Mouse (Mus musculus) stomach, embryonic 15.5 days (tissue): ENCODE measurements around the gene Dcst1. TPM values are rescaled to one million over a fixed set of nuclear protein-coding genes. Genes with fewer than 3 reads are reported as not detected.

Experiments
- ATAC-seq: fragments of 200-750 bp; cut with Nextera tagmentation; 2 replicates; pipeline ENCODE4 v1.8.0; 2017; ENCODE audit warnings: low read depth, moderate number of reproducible peaks, moderate TSS enrichment; ENCODE audit not compliant: insufficient read depth, low FRiP score
- H3K27ac ChIP-seq: fragments of 300-500 bp; sonication (generic); 2 replicates; pipeline ENCODE4 v1.5.1; 2015; ENCODE audit warnings: mild to moderate bottlenecking, inconsistent platforms
- H3K27me3 ChIP-seq: fragments of 300-500 bp; sonication (generic); replicated peaks from 2 replicates; pipeline ENCODE4 v1.6.1; 2015; ENCODE audit warnings: inconsistent platforms
- H3K36me3 ChIP-seq: fragments of 300-500 bp; sonication (generic); 2 replicates; pipeline ENCODE4 v1.6.1; 2015; ENCODE audit warnings: inconsistent platforms
- H3K4me1 ChIP-seq: fragments of 300-500 bp; sonication (generic); 2 replicates; pipeline ENCODE4 v1.6.1; 2015; ENCODE audit warnings: inconsistent platforms
- H3K4me2 ChIP-seq: fragments of 300-500 bp; sonication (generic); 2 replicates; pipeline ENCODE4 v1.6.1; 2015; ENCODE audit warnings: mild to moderate bottlenecking, inconsistent platforms
- H3K4me3 ChIP-seq: fragments of 300-500 bp; sonication (generic); replicated peaks from 2 replicates; pipeline ENCODE4 v1.5.1; 2015; ENCODE audit warnings: inconsistent platforms
- H3K9ac ChIP-seq: fragments of 300-500 bp; sonication (generic); 2 replicates; pipeline ENCODE4 v1.6.1; 2015; ENCODE audit warnings: inconsistent platforms
- H3K9me3 ChIP-seq: fragments of 300-500 bp; sonication (generic); 2 replicates; pipeline ENCODE4 v1.6.1; 2016; ENCODE audit warnings: inconsistent platforms
- WGBS: fragments of 180-500 bp; shearing (Covaris S2); methylation state at CpG from one replicate; pipeline ENCODE4 v1.1.7; 2015; 5-methylcytosine and 5-hydroxymethylcytosine counted together
- polyA plus RNA-seq: library from polyadenylated mRNA; unstranded; fragments of >200 nt; fragmentation: Nextera tagmentation; extraction: Ambion mirVana; gene quantifications from 2 replicates; pipeline ENCODE4 v1.2.1, GENCODE M21; 2015

Gene Dcst1
- polyA plus RNA-seq, 1 experiment from 2014 or later = 0.30 TPM

DNA sequence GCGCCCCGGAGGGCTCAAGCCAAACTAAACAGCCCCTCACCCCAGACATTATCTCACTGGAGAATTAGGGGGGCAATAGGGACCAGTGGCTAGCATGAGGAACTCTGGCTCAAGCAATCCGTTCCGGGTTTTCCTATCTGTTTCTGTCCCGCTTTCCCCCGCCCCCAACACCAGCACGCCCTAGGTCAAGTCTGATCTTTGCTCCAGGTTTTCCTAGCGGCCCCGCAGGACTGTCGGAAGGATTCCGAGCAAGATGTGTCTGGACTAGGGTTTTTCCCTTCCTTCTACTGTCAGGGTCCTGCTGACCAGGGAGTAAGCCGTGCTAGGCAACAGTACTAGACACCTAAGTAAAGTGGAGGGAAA, 29.8 kb upstream of the Dcst1 start:
- no peaks in the 10 kb centered on the region for H3K9me3 ChIP-seq
- H3K27me3 ChIP-seq = no peaks in the 10 kb centered on the region
- peak overlapping the region; percentile 95 for H3K4me2 ChIP-seq
- H3K27ac ChIP-seq = peak overlapping the region; percentile 98
- under 1% methylated on average over 12 of the region's 12 CpGs for WGBS
- peaks cover 26% of the 10 kb centered on the region for H3K4me1 ChIP-seq
- H3K4me3 ChIP-seq = peak overlapping the region; percentile 64
- ATAC-seq = peak; percentile 8; the same call in 1 of the 2 replicates
- no peaks in the 10 kb centered on the region for H3K36me3 ChIP-seq
- peak overlapping the region; percentile 45; the same call in 1 of the 2 replicates for H3K9ac ChIP-seq

DNA sequence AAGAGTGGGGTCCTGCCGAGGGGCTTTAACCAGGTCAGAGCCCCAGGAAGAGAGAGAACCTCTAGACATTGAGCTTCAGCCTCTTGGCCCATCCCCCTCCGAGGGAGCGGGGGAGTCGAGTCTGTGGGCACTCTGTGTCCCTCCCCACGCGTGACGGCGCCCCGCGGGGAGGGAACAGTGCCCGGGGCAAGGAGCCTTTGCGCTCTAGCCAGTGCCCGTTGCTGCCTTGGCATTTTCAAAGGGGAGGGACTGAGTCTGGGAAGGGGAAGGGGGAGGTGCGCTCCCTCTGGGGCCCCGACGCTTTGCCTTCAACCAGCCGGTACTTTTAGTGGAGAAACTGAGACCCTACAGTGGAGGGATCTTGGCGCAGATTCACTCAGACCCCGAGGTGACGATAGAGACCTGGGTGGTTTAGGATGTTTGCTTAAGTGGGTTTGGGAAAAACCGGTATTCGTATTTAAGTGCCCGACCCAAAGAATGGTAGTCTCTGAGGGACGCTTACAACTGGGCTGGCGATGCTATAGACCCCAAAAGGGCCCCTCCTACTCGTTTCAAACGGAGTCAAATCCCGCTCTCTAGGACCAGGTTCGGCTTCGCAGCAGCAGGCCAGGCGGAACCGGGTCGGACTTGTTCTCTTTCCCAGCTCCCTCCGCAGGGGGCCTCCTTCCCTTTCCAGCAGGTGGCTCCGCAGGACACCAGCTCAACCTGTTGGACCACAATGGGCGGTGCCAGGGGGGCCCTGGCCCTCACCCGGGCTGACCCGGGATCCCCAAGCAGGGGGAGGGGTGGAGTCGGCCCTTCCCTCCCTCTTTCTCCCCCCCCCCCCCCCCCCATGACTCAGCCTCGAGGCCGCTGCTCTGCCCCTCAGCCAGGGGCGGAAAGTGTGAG, 29.2 kb upstream of the Dcst1 start, which contains the start of gene Zbtb7b:
Zbtb7b (minus strand) TSS at position 771 of the 888 bp plus-strand sequence.
- Histone ChIP-seq H3K4me2 (peak within 1 kb of the TSS; percentile 95), H3K27me3 (no peaks in the 10 kb centered on the region), H3K9ac (peak within 1 kb of the TSS; percentile 45), H3K36me3 (no peaks in the 10 kb centered on the region), H3K4me3 (peak within 1 kb of the TSS; percentile 64), H3K9me3 (no peaks in the 10 kb centered on the region), H3K4me1 (peaks cover 32% of the 10 kb centered on the region), H3K27ac (peak within 1 kb of the TSS; percentile 98)
- peak; percentile 27 for ATAC-seq
- WGBS = 0% methylated on average over 39 of the region's 42 CpGs

- Histone ChIP-seq H3K4me3 (peak overlapping the region; percentile 64), H3K9me3 (no peaks in the 10 kb centered on the region), H3K9ac (peak overlapping the region; percentile 45), H3K27ac (peak overlapping the region; percentile 98), H3K36me3 (no peaks in the 10 kb centered on the region), H3K27me3 (no peaks in the 10 kb centered on the region), H3K4me2 (peak overlapping the region; percentile 95), H3K4me1 (peaks cover 37% of the 10 kb centered on the region)
- under 1% methylated on average over 15 of the region's 15 CpGs for WGBS
- peak; percentile 91 for ATAC-seq
These were observed 28.6 kb upstream of the Dcst1 start for GRCm38 (mm10) chr3:89393605-89394004.

DNA sequence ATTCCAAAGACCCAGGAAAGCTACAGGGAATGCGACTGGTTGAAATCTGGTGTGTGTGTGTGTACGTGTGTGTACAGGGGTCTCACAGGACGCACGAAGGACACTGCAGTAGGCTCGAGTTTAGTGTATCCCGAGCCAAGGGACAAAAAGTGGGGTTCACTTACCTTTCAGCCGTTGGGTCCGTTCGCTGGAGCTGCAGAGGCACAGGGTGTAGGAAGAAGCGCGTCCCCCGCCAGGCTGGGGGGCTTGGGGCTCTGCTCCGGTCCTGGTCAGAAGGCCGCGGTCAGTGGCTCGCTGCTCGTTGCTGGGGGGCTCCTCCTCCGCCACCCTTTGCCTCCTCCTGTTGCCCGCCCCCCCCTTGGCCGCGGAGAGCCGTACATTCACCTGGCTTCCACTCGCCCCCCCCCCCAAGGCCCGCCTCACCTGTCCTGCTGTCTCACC, 27.8 kb upstream of the Dcst1 start:
- Histone ChIP-seq H3K9ac (peak overlapping the region; percentile 48; the same call in 1 of the 2 replicates), H3K4me1 (peaks cover 45% of the 10 kb centered on the region), H3K4me3 (peak overlapping the region; percentile 64), H3K27me3 (no peaks in the 10 kb centered on the region), H3K27ac (peak overlapping the region; percentile 98), H3K9me3 (no peaks in the 10 kb centered on the region), H3K36me3 (no peaks in the 10 kb centered on the region), H3K4me2 (peak overlapping the region; percentile 95)
- ATAC-seq = no peak
- 0% methylated on average over 23 of the region's 24 CpGs for WGBS

GRCm38 (mm10) chr3:89391663-89392511, 26.8 kb upstream of the Dcst1 start:
- WGBS = under 1% methylated on average over 55 of the region's 56 CpGs
- no peaks in the 10 kb centered on the region for H3K36me3 ChIP-seq
- peaks cover 53% of the 10 kb centered on the region for H3K4me1 ChIP-seq
- peak overlapping the region; percentile 64 for H3K4me3 ChIP-seq
- H3K27ac ChIP-seq = peak overlapping the region; percentile 98
- H3K9me3 ChIP-seq = no peaks in the 10 kb centered on the region
- no peaks in the 10 kb centered on the region for H3K27me3 ChIP-seq
- peak overlapping the region; percentile 95 for H3K4me2 ChIP-seq
- peak overlapping the region; percentile 48 for H3K9ac ChIP-seq
- ATAC-seq = peak; percentile 3; the same call in 1 of the 2 replicates

DNA sequence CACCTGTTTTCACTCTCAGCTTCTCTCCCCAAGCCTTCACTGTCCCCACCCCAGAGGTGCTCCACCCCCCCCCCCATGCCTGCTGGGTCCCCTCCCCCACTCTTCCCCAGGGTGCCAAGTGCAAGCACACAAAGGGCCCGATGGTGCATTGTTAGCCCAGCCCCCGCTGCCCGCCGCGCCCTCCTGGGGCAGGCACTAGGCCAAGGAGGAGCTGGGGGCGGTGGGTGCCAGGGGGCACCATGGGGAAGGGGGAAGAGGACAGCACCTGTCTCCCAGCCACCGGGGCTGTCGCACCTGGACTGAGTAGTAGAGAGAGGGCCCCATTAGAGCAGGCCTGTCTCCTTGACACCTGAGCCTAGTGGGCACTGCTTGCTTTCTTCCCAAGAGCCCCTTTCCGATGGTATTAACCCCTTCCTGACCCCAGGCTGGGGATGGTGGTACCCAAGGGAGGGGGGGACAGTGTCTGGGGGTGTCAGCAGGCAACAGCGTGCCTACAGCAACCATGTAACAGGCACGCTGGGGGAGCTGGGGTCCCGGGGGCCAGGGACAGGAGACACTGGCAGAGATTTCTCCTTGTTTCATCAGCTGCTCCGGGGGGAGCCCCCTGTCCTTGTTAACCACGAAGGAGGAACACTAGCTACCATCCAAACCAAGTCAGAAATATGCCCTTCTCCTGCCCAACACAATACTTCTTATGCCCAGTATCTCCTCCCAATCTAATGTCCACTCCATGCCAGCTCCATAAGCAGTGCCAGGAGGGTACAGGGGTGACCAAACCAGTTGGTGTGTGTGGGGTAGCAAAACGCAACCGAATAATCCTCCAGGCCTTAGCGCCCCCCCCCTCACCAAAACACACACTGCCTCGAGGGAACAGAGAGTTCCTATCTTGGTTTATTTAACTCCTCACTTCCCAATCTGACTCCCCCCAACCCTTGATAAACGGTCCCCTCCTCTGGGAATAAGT, 25.9 kb upstream of the Dcst1 start:
- Histone ChIP-seq H3K4me1 (peaks cover 52% of the 10 kb centered on the region), H3K4me2 (peak overlapping the region; percentile 95), H3K4me3 (peak overlapping the region; percentile 64), H3K36me3 (no peaks in the 10 kb centered on the region), H3K27ac (peak overlapping the region; percentile 98), H3K9me3 (no peaks in the 10 kb centered on the region), H3K9ac (peak overlapping the region; percentile 48; the same call in 1 of the 2 replicates), H3K27me3 (no peaks in the 10 kb centered on the region)
- WGBS = 16% methylated on average over 19 of the region's 19 CpGs
- no peak for ATAC-seq

DNA sequence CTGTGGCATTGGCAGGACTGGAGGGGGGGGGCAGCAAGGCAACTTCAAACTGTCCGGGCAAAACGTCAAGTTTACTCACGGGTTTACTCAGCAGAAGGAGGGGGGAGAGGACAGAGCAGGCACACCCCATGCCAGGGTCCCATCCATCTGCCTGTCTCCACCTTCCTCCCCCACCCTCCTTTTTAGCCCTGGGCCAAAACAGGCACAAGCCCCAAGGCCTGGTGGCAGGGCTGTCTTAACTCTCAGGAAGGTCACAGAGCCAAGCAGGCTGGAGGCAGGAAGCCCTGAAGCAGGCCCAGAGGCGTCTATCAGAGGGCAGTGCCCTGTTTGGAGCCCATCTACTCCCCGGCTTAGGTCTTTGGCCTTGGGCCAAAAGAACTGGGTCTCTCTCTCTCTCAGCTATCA, 25.1 kb upstream of the Dcst1 start:
- no peak overlapping the region for H3K9ac ChIP-seq
- H3K9me3 ChIP-seq = no peaks in the 10 kb centered on the region
- peaks cover 54% of the 10 kb centered on the region for H3K4me1 ChIP-seq
- peak overlapping the region; percentile 64 for H3K4me3 ChIP-seq
- ATAC-seq = no peak
- H3K27ac ChIP-seq = peak overlapping the region; percentile 98
- peak overlapping the region; percentile 95 for H3K4me2 ChIP-seq
- WGBS = 37% methylated on average over 5 of the region's 5 CpGs
- H3K27me3 ChIP-seq = no peaks in the 10 kb centered on the region
- no peaks in the 10 kb centered on the region for H3K36me3 ChIP-seq

- H3K27ac ChIP-seq = peak overlapping the region; percentile 98
- peak overlapping the region; percentile 95; the same call in 1 of the 2 replicates for H3K4me2 ChIP-seq
- no peak overlapping the region for H3K9ac ChIP-seq
- H3K4me3 ChIP-seq = no peak overlapping the region
- no peaks in the 10 kb centered on the region for H3K9me3 ChIP-seq
- peaks cover 63% of the 10 kb centered on the region for H3K4me1 ChIP-seq
- H3K27me3 ChIP-seq = no peaks in the 10 kb centered on the region
- no peaks in the 10 kb centered on the region for H3K36me3 ChIP-seq
- ATAC-seq = no peak
- 44% methylated on average over 5 of the region's 6 CpGs for WGBS
These were observed 24.1 kb upstream of the Dcst1 start for GRCm38 (mm10) chr3:89388901-89389740.

DNA sequence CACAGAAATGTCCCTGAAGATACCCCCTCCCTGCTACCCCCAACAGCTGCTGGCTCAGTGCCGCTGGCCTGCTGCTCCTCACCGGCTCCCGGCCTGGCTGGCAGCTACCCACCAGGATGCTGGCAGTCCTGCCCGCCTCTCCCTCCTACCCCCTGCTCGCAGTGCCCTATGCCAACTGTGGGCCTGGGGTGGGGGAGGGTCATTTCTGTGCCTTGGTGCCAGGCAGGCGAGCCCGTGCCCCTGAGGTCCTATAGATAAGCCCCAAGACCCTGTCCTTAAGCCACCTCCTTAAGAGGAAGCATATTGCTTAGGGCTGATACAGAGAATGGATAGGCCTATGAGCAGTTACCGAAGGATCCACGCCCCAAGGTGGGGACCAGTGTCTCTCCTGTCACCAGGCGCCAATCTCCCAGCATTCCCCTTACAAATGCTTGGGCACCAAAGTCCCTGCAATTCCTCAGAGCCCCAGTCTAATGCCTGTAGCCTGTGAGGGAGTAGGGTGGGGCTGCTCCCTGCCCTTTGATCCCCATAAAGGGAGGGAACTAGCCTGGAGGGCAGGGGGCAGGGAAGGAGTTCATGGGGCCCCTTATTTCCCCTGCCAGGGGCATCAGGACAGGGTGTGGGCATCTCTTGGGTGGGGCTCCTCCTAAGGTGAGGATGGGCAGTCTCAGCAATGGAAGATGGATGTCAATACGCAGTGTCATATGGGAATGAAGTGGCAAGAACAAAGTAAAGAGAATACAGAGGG, 23.3 kb upstream of the Dcst1 start:
- 68% methylated on average over 11 of the region's 11 CpGs for WGBS
- peak overlapping the region; percentile 16; the same call in 1 of the 2 replicates for H3K4me3 ChIP-seq

DNA sequence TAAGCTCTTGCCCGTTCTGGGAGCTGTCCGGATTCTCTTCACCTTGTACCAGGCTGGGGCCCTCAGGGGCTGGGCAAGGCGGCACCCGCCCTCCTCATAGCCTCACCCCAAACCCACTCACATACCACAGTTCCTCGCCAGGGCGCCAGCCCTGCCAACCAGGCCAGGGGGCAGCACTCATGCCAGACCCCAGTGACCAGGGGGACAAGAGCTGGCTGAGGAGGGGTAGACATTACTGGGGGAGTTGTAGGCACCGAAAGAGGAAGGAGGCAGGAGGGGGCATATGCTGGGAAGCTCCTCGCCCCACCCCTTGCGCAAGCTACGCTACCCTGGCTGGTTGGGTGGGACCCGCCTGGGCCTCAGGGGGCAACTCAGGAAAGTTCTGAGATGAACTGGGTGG, 22.6 kb upstream of the Dcst1 start:
- WGBS = 76% methylated on average over 11 of the region's 11 CpGs
- no peaks in the 10 kb centered on the region for H3K9me3 ChIP-seq
- H3K27me3 ChIP-seq = no peaks in the 10 kb centered on the region
- peak overlapping the region; percentile 74 for H3K27ac ChIP-seq
- ATAC-seq = no peak
- peak overlapping the region; percentile 16; the same call in 1 of the 2 replicates for H3K4me3 ChIP-seq
- no peaks in the 10 kb centered on the region for H3K36me3 ChIP-seq
- peak overlapping the region; percentile 40 for H3K4me2 ChIP-seq
- H3K9ac ChIP-seq = no peak overlapping the region
- H3K4me1 ChIP-seq = peaks cover 65% of the 10 kb centered on the region

More for the DNA sequence above, 23.3 kb upstream of the Dcst1 start:
- H3K9me3 ChIP-seq = no peaks in the 10 kb centered on the region
- ATAC-seq = no peak
- H3K36me3 ChIP-seq = no peaks in the 10 kb centered on the region
- no peaks in the 10 kb centered on the region for H3K27me3 ChIP-seq
- peak overlapping the region; percentile 74 for H3K27ac ChIP-seq
- peak overlapping the region; percentile 40; the same call in 1 of the 2 replicates for H3K4me2 ChIP-seq
- peaks cover 65% of the 10 kb centered on the region for H3K4me1 ChIP-seq
- H3K9ac ChIP-seq = no peak overlapping the region
